Mouse (Mus musculus): ENCODE measurements around the gene Bcl2l12.
"Not testable (repeated sequence)": the region's sequence is repeated elsewhere in the genome, so short reads cannot be mapped to it uniquely, and the experiment has no call there.

The Bcl2l12 gene

DNA sequence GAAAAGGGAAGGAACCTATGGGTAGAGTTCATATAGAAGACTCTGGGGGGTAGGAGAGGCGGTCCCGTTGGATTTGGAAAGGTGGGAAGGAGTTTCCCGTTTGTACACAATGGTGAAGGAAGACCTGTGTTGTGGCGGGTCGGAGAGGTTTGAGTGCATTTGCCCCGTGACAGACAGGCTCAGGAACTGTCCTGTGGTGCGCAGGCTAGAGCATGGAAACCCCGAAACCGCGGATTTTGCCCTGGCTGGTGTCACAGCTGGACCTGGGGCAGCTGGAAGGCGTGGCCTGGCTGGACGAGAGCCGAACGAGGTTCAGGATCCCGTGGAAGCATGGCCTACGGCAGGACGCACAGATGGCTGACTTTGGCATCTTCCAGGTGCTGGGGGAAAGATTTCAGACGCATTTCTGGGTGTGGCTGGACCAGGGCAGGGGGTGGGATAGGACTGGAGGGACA is at the start of gene Bcl2l12:
Gene Bcl2l12 (minus strand): TSS at position 212 of the 455 bp plus-strand sequence.
- DNase-seq (ENCODE audit: low read depth, low spot score) = no peak

DNA sequence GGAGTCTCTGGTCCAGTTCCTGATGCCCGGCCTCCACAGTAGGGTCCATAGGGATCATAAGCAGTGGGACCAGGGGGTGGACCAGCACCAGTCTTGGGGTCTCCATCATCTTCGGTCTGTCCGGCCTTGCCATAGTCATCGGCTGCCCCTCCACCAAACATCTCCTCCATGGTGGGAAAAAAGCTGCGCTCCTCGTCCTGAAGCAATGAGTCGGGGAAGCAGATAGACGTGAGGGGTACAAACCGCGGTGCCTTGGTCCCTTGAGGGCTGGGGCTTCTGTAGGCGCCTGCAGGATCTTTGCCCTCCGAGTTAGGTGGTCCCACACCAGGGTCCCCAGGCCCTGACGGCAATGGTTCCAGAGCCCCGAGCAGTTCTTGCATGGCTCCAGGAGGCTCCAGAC is 49.0 kb upstream of the Bcl2l12 start:
- no peak for DNase-seq (ENCODE audit: low read depth, low spot score)

DNA sequence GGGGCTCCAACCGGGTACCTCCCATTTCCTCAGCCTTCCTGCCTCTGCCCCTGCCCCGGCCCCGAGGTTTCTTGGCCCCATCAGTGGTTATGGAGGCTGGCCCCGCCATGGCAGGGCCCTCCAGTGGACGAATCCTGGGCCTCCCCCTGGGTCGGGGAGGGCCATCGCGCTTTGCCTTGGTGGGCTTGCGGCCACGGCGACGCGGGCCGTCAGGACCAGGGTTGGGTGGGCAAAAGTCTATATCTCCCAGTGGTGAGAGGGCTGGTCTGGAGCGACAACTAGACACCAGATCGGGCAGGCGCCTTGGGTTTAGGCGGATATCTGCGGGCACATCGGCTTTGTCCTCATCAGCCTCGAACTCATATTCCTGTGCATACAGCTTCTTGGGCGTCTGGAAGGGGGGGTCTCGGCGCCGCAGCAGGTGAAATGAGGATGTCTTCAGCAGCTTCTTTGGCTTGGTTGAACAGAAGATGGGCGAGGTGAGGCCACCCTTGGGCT is 48.4 kb upstream of the Bcl2l12 start:
- no peak for DNase-seq (ENCODE audit: low read depth, low spot score)

DNA sequence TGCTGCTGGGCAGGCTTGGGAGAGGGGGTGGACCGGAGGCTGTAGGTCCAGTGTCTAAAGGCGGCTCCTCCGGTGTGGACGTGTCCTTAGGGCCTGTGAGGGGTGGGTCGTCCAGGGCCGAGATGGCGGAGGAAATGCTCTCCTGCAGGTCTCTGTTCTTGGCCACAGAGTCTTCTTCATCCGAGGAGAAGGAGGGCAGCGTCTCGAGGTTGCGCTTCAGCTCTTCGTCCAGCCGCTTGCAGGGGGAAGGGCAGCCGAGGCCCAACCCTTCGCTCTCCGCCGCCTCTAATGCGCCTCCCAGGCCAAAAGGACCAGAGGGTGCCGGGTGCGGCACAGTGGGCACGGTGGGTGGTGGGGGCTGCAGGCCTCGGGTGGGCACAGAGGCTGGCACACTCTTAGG is 47.2 kb upstream of the Bcl2l12 start:
- no peak for DNase-seq (ENCODE audit: low read depth, low spot score)

DNA sequence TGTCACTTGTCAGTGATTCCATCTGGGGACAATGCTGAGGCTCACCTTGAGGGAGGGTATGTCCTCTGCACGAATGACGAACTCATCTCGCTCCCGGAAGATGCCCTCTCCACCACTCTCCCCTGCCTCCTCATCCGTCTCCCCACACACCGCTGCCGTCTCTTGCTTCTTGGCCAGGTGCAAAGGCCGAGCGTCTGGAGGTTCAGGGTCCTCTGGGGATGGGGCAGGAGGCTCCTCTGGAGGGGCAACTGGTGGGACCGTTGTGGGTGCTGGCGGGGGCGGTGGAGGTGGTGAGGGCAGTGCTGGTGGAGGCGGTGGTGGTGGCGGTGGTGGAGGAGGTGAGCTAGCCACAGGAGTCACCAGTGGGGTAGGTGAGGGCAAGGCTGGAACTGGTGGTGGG is 44.8 kb upstream of the Bcl2l12 start:
- no peak for DNase-seq (ENCODE audit: low read depth, low spot score)

DNA sequence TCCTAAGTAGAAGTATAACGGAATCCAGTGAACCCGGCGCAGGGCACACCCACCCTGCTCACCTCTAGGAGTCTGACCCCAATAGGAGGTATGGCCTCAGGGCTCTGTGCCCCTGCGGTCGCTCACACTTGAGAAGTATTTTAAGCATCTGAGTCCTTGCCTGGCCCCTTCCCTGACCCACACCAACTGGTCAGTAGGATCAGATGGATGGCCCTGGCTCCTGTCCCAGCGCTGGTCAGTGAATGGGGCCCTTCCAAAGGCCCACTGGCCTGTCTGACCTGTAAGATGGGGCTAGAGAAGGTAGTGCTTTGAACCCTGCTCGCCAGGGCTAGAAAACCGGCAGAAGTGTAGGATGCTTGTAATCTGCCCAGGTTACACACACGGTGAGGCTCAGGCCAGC is 42.3 kb upstream of the Bcl2l12 start:
- DNase-seq (ENCODE audit: low read depth, low spot score) = peak; percentile 72

DNA sequence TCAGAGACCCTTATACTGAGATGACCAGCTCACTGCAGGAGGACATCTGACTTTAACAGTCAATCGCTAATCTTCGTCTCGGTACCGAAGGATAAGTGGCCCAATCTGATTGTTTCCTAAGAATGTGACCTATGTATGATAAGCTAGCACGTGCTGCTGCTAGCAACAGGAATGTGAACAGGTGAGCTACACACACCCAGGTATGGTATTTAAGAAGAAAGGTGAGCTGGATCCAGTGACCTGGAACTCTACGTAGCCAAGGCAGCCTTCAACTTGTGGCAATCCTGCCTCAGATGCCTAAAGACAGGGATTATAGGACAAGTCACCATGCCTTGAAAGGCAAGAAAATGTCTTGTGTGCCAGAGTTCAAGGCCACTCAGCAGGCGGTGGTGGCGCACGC is 39.9 kb upstream of the Bcl2l12 start:
- no peak for DNase-seq (ENCODE audit: low read depth, low spot score)

DNA sequence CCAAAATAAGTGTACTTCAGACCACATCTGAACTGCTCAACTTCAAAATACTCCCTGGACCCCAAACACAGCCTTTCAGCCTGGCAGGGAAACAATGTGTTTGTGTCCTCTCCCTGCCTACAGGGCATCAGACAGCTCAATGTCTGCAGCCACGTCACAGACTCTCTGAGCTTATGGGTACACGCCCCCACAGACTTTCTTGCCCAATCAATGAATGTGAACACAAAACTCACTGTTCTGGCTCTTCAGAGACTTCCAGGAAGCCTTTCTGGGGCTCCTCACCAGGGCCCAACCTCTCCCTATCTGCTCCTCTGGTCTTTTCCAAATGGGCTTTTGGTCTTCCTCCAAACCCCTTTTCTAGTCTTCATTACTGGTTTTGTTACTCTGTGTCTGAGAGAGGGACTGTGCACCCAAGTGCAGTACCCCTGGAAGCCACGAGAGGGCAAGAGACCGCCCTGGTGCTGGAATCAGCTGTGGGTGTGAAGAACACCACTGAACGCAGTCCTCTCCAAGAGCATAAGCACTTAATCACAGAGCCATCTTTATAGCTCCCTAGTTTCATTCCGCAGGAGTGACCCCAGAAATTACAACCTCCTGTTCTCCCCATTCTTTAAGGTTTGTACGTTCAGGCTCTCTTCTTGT is 39.3 kb upstream of the Bcl2l12 start:
- no peak for DNase-seq (ENCODE audit: low read depth, low spot score)

DNA sequence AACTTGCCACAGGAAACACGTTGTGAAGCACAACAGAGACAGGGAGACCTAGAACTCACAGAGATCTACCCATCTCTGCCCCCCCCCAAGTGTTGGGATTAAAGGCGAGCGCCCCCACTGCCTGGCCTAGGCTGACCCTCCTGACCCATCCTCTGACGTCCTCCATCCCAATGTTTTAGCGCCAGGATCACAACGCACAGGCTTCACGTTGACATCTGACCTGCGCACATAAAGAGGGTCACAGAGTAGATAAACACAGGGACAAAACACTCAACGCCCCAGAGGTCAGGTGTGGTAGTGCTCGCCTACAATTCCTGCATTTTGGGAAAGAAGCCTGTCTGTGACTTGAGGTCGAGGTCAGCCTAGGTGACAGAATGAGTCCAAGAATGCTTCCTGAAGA is 38.2 kb upstream of the Bcl2l12 start:
- DNase-seq (ENCODE audit: low read depth, low spot score) = no peak

DNA sequence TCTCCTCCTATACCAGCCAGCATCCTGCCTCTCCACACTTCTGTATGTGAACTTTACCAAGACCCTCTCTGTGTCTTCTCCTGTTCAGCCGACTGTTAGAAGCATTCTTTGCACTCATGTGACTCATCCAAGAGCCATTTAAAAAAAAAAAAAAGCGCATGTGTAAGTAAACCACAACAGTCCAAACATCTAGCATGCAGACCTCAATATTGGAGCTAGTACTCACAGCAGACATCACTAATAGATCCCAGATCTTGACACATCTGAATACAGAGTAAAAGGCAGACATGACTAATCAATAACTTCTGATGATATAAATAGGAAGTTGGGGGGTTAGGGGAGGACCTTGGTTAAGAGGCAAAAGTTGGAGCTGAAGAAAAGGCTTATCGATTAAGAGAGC is 37.1 kb upstream of the Bcl2l12 start:
- DNase-seq (ENCODE audit: low read depth, low spot score) = no peak

DNA sequence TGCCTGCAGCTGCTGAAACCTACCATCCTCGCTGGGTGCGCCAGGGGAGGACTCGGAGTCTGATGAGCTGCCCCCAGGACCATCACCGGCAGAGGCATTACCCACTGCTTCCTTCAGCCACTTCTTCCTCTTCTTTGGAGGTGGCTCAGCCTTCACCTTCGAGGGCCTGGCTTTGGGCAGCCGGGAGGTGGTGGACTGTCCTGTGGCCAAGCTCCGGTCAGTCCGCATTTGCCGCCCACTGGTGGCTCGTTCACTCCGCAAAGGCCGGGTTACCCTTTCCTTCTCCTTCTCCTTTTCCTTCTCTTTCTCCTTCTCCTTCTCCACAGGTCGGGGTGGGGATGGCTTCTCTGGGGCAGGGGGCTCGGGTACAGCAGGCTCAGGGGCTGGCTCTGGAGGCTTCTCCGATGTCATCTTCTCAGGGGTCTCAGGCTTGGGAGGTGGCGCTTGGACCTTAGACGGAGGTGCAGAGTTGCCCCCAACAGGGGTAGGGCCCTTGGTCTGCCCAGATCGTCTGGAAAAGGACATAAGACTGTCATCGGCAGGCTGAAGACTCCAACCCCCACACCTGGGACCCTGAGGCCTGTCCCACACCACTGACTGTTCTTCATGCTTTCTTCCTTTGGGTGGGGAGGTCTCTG is 35.3 kb upstream of the Bcl2l12 start:
- DNase-seq (ENCODE audit: low read depth, low spot score) = no peak

DNA sequence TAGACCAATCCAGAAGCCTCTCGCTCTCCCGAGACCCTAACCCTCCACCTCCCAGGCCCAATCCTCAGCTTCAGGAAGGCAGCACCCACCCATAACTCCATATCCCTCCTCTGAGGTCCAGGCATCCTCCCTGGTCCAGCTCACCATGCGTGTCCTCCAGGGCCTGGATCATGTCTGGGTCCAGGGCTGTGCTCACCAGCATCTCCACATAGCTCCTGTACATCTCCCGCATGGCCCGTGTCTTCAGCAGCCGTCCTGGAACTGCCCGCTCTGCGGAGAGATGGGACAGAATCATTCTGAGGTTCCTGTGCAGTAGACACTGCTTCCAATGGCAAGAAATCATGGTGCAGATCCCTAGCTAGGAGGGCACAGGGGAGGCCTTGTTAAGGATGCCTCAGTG is 32.3 kb upstream of the Bcl2l12 start:
- no peak for DNase-seq (ENCODE audit: low read depth, low spot score)

DNA sequence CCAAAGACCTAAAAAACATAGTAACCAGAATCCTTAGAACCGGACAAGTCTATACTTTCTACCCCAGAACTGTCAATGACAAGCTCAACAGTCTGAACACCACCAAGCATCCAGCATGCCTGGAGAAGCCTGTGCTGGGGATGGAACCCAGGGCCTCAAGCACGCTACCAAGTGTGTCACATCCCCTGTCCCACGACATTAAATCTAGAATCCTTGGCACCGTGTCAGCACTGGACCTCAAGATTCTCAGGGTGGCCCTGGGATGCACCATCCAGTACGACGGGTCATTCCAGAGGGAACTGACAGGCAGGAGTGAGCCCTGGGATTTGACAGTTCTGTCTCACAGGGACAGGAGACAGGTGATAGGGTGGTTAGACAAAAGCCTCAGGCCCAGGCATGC is 31.5 kb upstream of the Bcl2l12 start:
- DNase-seq (ENCODE audit: low read depth, low spot score) = no peak

DNA sequence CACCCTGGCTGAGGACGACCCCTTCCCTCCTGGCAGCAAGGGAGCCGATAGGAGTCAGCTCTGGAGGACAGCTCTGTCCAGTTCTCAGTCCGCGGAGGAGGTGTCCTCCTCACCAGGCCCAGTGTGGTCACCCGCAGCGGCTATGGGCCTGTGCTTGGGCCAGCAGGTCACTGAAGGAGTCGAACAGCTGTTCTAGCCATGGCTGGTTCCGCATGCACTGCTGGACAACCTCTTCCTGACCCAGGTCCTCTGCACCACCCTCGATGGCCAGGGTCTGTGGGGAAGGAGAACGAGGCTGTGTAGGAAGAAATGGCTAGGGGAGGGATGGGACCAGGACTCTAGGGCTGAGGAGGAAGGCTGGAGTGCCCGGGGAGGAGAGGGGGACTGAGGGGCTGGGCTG is 29.8 kb upstream of the Bcl2l12 start:
- no peak for DNase-seq (ENCODE audit: low read depth, low spot score)

DNA sequence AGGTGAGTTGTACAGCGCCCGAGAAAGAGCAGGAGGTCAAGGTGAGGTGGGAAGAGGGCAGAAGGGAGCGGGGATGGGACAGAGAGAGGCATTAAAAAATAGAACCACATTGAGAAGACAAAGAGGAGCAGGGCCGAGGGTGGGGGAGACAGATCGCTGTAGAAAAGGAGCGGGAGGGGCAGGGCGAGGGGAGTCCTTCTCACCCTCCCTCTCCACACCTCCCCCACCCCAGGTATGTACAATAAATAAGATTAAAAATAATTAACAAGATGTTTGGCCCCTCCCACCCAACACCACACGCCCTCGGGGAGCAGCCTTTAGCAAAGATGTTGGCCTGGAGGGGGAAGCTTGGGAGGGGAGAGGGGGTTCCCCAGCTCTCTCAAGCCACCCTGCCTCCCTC is 29.2 kb upstream of the Bcl2l12 start:
- DNase-seq (ENCODE audit: low read depth, low spot score) = no peak

DNA sequence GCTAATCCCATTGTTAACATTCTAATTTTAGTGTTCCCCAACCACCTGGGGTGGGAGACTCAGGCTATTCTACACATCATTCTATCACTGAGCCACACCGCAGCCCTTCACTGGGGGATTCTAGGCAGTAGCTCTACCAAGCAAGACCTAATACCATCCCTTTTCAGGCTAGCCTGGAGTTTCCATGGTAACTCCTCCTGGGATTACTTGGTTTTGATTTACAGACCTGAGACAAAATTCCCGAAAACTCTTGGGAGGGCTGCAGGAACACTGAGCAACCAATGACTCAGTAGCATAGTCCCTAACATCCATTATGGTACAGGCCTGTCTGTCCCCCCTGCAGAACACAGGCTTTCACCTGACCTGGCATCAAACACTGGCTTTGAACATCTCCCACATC is 27.7 kb upstream of the Bcl2l12 start:
- no peak for DNase-seq (ENCODE audit: low read depth, low spot score)

DNA sequence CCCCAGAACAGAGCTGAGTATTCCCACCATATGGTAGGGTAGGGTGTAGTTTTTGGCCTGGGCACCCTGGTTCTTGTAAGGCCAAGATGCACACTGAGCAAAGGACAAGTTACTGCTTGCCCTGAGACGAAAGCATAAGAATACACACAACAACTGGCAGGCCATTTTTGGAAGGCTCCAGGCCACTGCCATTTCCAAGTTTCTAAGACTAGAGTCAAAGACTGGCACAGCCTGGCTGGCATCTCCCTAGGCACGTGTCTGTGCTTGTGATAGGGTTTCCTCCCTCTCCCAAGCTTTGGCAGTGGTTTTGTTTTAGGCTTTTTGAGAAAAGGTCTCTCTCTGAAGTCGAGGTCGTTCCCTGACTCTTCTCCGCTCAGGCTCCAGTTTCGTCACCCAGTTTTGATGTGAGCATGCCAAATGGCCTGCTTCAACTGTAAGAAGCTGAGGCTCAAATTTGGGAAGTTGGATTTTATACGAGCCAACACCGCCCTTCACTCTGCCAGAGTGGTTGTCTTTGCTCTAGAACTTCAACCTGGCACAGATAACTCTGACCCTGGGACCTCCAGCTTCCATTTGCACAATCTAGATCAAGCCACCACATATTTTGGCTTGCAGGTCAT is 27.2 kb upstream of the Bcl2l12 start:
- no peak for DNase-seq (ENCODE audit: low read depth, low spot score)

DNA sequence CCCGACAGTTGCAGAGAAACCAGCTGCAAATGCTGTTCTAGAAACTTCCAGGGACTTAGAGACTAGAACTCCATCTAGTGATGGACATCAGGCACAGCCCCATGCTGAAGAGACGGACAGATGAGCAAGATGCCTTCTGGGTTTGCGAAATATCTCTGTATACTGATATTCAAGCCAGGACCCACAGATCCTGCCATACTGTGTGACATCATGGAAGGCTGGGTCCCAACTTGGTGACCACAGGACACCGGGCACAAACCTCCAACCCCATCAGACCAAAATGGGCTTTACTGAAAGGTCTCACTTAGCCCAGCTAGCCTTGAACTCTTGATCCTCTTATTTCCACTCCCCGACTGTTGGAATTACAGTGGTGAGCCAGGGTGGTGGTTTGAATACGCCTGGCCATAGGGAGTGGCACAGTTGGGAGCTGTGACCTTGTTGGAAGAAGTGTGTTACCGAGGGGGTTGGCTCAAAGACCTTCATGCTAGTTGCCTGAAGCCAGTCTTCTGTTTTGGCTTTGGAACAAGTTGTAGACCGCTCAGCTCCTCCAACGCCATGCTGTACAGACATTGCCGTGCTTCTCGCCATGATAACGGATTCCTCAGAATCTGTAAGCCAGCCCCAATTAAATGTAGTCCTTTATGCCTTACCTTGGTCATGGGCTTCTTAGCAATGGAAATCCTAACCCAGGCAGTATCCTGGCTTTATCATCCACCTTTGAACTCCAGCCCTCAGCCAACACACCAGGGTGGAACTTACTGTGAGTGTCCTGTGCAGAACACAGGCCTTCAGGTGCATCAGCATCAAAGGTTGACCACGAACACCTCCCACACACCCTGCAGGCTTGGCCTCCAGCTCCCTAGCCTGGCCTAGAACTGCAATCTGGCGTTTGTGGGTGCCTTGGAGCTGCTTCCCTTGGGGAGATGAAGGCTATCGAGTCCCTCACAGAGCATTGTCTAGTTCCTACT is 26.1 kb upstream of the Bcl2l12 start:
- DNase-seq (ENCODE audit: low read depth, low spot score) = no peak

DNA sequence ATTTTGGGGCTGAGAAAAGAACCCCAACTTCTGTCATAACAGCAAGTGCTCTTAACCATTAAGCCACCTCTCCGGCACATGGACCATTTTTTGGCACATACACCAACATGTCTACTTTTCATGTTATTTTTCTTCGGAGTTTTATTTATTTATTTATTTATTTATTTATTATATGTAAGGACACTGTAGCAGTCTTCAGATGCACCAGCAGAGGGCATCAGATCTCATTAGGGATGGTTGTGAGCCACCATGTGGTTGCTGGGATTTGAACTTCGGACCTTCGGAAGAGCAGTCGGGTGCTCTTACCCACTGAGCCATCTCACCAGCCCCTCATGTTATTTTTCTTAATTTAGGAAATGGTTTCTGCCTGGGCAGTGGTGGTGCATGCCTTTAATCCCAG is 25.2 kb upstream of the Bcl2l12 start:
- not testable (repeated sequence) for DNase-seq (ENCODE audit: low read depth, low spot score)

DNA sequence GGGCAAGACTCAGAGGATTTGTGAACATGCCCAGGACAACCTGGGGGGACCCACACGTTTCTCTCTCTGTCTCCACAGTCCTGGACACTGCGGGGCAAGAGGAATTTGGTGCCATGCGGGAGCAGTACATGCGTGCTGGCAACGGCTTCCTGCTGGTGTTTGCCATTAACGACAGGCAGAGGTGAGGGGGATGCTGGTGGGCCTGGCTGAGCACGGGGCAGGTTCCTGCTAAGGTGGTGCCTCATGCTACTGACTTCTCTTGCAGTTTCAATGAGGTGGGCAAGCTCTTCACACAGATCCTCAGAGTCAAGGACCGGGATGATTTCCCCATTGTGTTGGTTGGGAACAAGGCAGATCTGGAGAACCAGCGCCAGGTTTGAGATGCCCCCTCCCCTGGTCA is 21.7 kb upstream of the Bcl2l12 start:
- no peak for DNase-seq (ENCODE audit: low read depth, low spot score)

DNA sequence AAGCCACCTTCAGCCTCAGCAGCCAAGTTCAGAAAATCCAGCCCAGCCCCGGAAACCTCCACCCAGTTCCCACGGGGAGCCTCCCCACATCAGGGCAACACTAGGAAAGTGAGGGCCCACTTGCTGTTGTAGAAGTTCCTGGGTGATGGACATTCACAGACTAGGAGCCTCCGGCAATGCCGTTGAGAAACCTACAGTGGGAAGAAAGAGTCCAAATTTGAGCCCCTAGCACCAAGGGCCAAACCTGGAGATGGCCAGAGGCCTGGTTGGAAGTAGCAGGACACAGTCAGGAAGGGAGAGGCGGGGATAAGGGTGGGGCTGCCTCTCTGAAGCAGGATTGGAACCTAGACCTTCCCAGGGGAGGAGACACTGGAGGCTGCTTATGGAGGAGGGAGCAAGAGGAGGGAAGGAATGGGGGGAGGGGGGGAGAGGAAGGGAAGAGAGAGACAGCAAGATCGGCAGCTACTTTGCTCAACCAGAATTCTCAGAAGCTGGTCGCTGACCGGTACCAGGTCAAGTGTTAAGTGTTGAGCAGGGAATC is 20.6 kb upstream of the Bcl2l12 start:
- DNase-seq (ENCODE audit: low read depth, low spot score) = peak; percentile 85

Measured in skeletal muscle tissue, adult 2 months (tissue).